Mouse (Mus musculus): ENCODE results near the gene Cpt1b.

GRCm38 (mm10) chr15:89424621-89425020 lies 1.0 kb downstream of the Cpt1b start:
- TF ChIP-seq GATA1 (IDR thresholded peaks at IDR 0.05; ENCODE audit: low read length) (no peak), TAL1 (IDR thresholded peaks at IDR 0.05; ENCODE audit: low read length) (no peak)

All from erythroblast, embryonic 14.5 days (primary cell).